8 mouse cellular contexts compared by ENCODE assay signal in genomic region chr10:82763840-82764631, GRCm38 (mm10). TPM values are rescaled to one million over a fixed set of nuclear protein-coding genes. Genes with fewer than 3 reads are reported as not detected.
DNase-seq lines count a peak whose midpoint lies in the region; ATAC-seq and TF ChIP-seq lines count a peak whose summit lies in the region.

Nfyb (minus strand) TSS chr10:82764144.

- peak within 1 kb of the TSS; percentile 90 for H3K4me3 ChIP-seq in embryonic facial prominence, embryonic 13.5 days
- H3K4me3 ChIP-seq in kidney, adult 2 months (ENCODE audit: insufficient read depth, low read depth, low read length) = peak within 1 kb of the TSS; percentile 94
- peak within 1 kb of the TSS; percentile 96 for H3K4me3 ChIP-seq in limb, embryonic 12.5 days (replicated peaks)
- peak within 1 kb of the TSS; percentile 84 for H3K4me3 ChIP-seq in midbrain, embryonic 15.5 days
- H3K4me3 ChIP-seq in spleen, adult 2 months (ENCODE audit: extremely low read depth, insufficient read depth, insufficient read length) = peak within 1 kb of the TSS; percentile 76

- under 1% methylated on average over 67 of the region's 68 CpGs for WGBS in embryonic facial prominence, embryonic 13.5 days
- WGBS in kidney, adult 2 months = under 1% methylated on average over 50 of the region's 68 CpGs
- WGBS in limb, embryonic 12.5 days = 1% methylated on average over 66 of the region's 68 CpGs
- 1% methylated on average over 63 of the region's 68 CpGs for WGBS in midbrain, embryonic 15.5 days
- WGBS in spleen, adult 2 months = under 1% methylated on average over 68 of the region's 68 CpGs

- TF ChIP-seq POLR2A in kidney, adult 2 months (IDR thresholded peaks at IDR 0.05; ENCODE audit: low read depth, low read length) = peak; percentile 92
- peak; percentile 79 for TF ChIP-seq POLR2A in spleen, adult 2 months (IDR thresholded peaks at IDR 0.05; ENCODE audit: low read depth, low read length)

- H3K27me3 ChIP-seq in embryonic facial prominence, embryonic 13.5 days = no peaks in the 10 kb centered on the region
- H3K27me3 ChIP-seq in kidney, adult 2 months (replicated peaks; ENCODE audit: control insufficient read depth, insufficient read depth, low read length) = no peaks in the 10 kb centered on the region
- H3K27me3 ChIP-seq in limb, embryonic 12.5 days = no peaks in the 10 kb centered on the region
- H3K27me3 ChIP-seq in midbrain, embryonic 15.5 days (replicated peaks) = no peaks in the 10 kb centered on the region
- H3K27me3 ChIP-seq in spleen, adult 2 months (ENCODE audit: control insufficient read depth, insufficient read depth, low read length) = no peaks in the 10 kb centered on the region

- peaks cover 23% of the 10 kb centered on the region for H3K36me3 ChIP-seq in embryonic facial prominence, embryonic 13.5 days
- H3K36me3 ChIP-seq in kidney, adult 2 months (ENCODE audit: control insufficient read depth, insufficient read depth, low read length) = no peaks in the 10 kb centered on the region
- peaks cover 25% of the 10 kb centered on the region for H3K36me3 ChIP-seq in limb, embryonic 12.5 days
- no peaks in the 10 kb centered on the region; the same call in 1 of the 2 replicates for H3K36me3 ChIP-seq in midbrain, embryonic 15.5 days (replicated peaks)
- H3K36me3 ChIP-seq in spleen, adult 2 months (ENCODE audit: control insufficient read depth, insufficient read depth, low read length) = peaks cover 3% of the 10 kb centered on the region; the same call in 1 of the 2 replicates

- H3K4me1 ChIP-seq in embryonic facial prominence, embryonic 13.5 days = peaks cover 28% of the 10 kb centered on the region
- H3K4me1 ChIP-seq in kidney, adult 2 months (ENCODE audit: control insufficient read depth, insufficient read depth, low read length) = peaks cover 6% of the 10 kb centered on the region; the same call in 1 of the 2 replicates
- peaks cover 37% of the 10 kb centered on the region for H3K4me1 ChIP-seq in limb, embryonic 12.5 days (replicated peaks)
- H3K4me1 ChIP-seq in midbrain, embryonic 15.5 days = peaks cover 41% of the 10 kb centered on the region
- H3K4me1 ChIP-seq in spleen, adult 2 months (ENCODE audit: control insufficient read depth, insufficient read depth, insufficient read length) = peaks cover 6% of the 10 kb centered on the region

- no peaks in the 10 kb centered on the region for H3K9me3 ChIP-seq in embryonic facial prominence, embryonic 13.5 days
- no peaks in the 10 kb centered on the region for H3K9me3 ChIP-seq in limb, embryonic 12.5 days
- H3K9me3 ChIP-seq in midbrain, embryonic 15.5 days = no peaks in the 10 kb centered on the region

- peak; percentile 96 for DNase-seq in 3134 (ENCODE audit: extremely low read depth, insufficient read length, low spot score)
- peak; percentile 96 to 98 for DNase-seq in adrenal gland, postnatal 36 days
- DNase-seq in heart, adult 18-20 months = peak; percentile 97 to 98
- DNase-seq in kidney, adult 2 months = peak; percentile 99
- peak; percentile 90 for DNase-seq in spleen, adult 2 months (ENCODE audit: low read depth in 1 of 2, low spot score in 2 of 2)

- H3K27ac ChIP-seq in embryonic facial prominence, embryonic 13.5 days = peak within 1 kb of the TSS; percentile 100
- peak within 1 kb of the TSS; percentile 40 for H3K27ac ChIP-seq in kidney, adult 2 months (ENCODE audit: insufficient read depth, low read depth, low read length)
- H3K27ac ChIP-seq in limb, embryonic 12.5 days = peak within 1 kb of the TSS; percentile 100
- H3K27ac ChIP-seq in midbrain, embryonic 15.5 days = peak within 1 kb of the TSS; percentile 100
- H3K27ac ChIP-seq in spleen, adult 2 months (ENCODE audit: insufficient read depth, low read length) = peak within 1 kb of the TSS; percentile 96

- no peak for TF ChIP-seq CTCF in kidney, adult 2 months (conservative IDR thresholded peaks at IDR 0.05; ENCODE audit: insufficient read depth, insufficient read length, low read depth, low read length)
- TF ChIP-seq CTCF in spleen, adult 2 months (IDR thresholded peaks at IDR 0.05; ENCODE audit: extremely low read depth, insufficient read depth, insufficient read length, insufficient replicate concordance) = no peak

- peak; percentile 95 for ATAC-seq in embryonic facial prominence, embryonic 13.5 days (ENCODE audit: insufficient number of reproducible peaks, insufficient read depth, low FRiP score, low TSS enrichment, low read depth)
- peak; percentile 97 for ATAC-seq in limb, embryonic 12.5 days (ENCODE audit: insufficient number of reproducible peaks, insufficient read depth, low FRiP score, low TSS enrichment, low read depth)
- peak; percentile 95 for ATAC-seq in midbrain, embryonic 15.5 days (replicated peaks)

- peak within 1 kb of the TSS; percentile 99 for H3K9ac ChIP-seq in embryonic facial prominence, embryonic 13.5 days
- peak within 1 kb of the TSS; percentile 100 for H3K9ac ChIP-seq in limb, embryonic 12.5 days (replicated peaks)
- H3K9ac ChIP-seq in midbrain, embryonic 15.5 days = peak within 1 kb of the TSS; percentile 99

- H3K4me2 ChIP-seq in embryonic facial prominence, embryonic 13.5 days = peak within 1 kb of the TSS; percentile 77
- peak within 1 kb of the TSS; percentile 73 for H3K4me2 ChIP-seq in limb, embryonic 12.5 days
- H3K4me2 ChIP-seq in midbrain, embryonic 15.5 days = peak within 1 kb of the TSS; percentile 70

RNA-seq across cellular contexts. Expression of gene Nfyb, which starts in this region (rescaled TPM):
- total RNA-seq in adrenal gland, postnatal 36 days (2021) = 10 to 100 TPM; 19.4 to 19.6 TPM
- polyA plus RNA-seq in embryonic facial prominence, embryonic 13.5 days (2015; fragmentation: Nextera tagmentation; extraction: Ambion mirVana) = 57.3 and 65.6 TPM in 2 replicates
- total RNA-seq in heart, adult 18-20 months (2021) = 10 to 100 TPM; 13.0 to 14.5 TPM
- 9.1 and 10.1 TPM in 2 replicates for polyA plus RNA-seq in kidney, adult 2 months (2012; rRNA removed)
- polyA plus RNA-seq in limb, embryonic 12.5 days (2016; fragmentation: Nextera tagmentation; extraction: Ambion mirVana) = 61.4 and 66.8 TPM in 2 replicates
- 46.4 and 47.1 TPM in 2 replicates for polyA plus RNA-seq in midbrain, embryonic 15.5 days (2015; fragmentation: Nextera tagmentation; extraction: Ambion mirVana)
- 5.3 and 5.9 TPM in 2 replicates for polyA plus RNA-seq in spleen, adult 2 months (2012; rRNA removed)

Comparison
In these comparisons a context has a peak if more than half of its experiments do, and no peak if none do; other contexts are left out.
1. Peak in every context shown above with its lines: DNase-seq, ATAC-seq, H3K4me3 ChIP-seq and H3K27ac ChIP-seq.
2. H3K27ac ChIP-seq: peak in every context shown above with its lines; median percentile 100 in embryonic facial prominence, embryonic 13.5 days; 100 in limb, embryonic 12.5 days; 100 in midbrain, embryonic 15.5 days; 96 in spleen, adult 2 months; 40 in kidney, adult 2 months.